Mouse (Mus musculus) C2C12 (cell line): Measurements from ENCODE around the gene Wdr19.

Source experiments
- CEBPB ChIP-seq: IDR thresholded peaks from one replicate; pipeline ENCODE4 v1.6.1; 2011; ENCODE audit warnings: low read depth, mild to moderate bottlenecking, control low read depth, moderate library complexity
- CTCF ChIP-seq: IDR thresholded peaks from one replicate; pipeline ENCODE4 v1.5.1; 2011; ENCODE audit not compliant: control insufficient read depth, insufficient read depth, insufficient read length
- FOSL1 ChIP-seq: IDR thresholded peaks from one replicate; pipeline ENCODE4 v1.8.0; 2011; ENCODE audit warnings: mild to moderate bottlenecking, low read length; ENCODE audit not compliant: poor library complexity, insufficient read depth, severe bottlenecking
- MAX ChIP-seq: IDR thresholded peaks from one replicate; pipeline ENCODE4 v1.6.1; 2011; ENCODE audit warnings: mild to moderate bottlenecking, control low read depth
- MYOD1 ChIP-seq: IDR thresholded peaks from one replicate; pipeline ENCODE4 v1.6.1; 2011; ENCODE audit warnings: low read depth; ENCODE audit not compliant: control insufficient read depth, insufficient read length
- MYOG ChIP-seq: IDR thresholded peaks from one replicate; pipeline ENCODE4 v1.6.1; 2011; ENCODE audit not compliant: control insufficient read depth, insufficient read length; ENCODE audit errors: extremely low read depth
- USF1 ChIP-seq: IDR thresholded peaks from one replicate; pipeline ENCODE4 v1.6.1; 2011; ENCODE audit warnings: low read depth, mild to moderate bottlenecking, control low read depth, moderate library complexity

DNA sequence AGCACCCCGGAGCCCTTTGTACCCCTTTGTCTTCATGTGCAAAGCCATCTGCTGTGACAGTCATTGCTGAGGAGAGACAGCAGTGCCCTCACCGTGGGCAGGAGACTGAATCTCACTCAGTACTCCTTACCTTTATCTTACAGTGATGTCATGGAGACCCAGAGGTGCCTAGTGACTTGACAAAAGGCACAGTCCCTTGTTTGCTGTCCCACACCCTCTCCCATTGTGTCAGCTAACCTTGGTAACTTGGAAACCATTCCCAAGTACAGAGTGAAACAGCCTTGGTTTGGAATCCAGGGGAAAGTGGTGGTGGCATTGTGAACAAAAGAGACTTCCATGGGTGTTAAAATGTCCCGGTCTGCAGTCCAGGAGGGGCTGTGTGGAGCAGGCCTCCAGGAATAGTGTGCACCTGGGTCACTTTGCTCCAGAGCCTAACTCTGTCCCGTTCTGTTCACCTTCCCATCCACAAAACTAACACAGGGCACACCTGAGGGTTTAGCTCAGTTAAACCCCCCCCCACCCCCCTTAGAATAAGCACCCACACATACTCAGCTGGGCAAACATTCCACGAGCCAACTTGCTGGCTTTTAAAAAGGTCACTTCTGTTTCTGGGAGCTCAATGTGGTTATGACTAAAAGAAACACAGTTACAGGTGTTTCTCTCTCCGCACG, 50.8 kb downstream of the Wdr19 start:
- TF ChIP-seq CTCF = no peak
- no peak for TF ChIP-seq MAX
- TF ChIP-seq CEBPB = no peak
- TF ChIP-seq MYOD1 = no peak
- TF ChIP-seq USF1 = no peak
- no peak for TF ChIP-seq FOSL1
- no peak for TF ChIP-seq MYOG
